Mouse (Mus musculus) heart, postnatal 0 days (tissue): ENCODE data around the gene Rad23a.

Source experiments
- CTCF ChIP-seq: IDR thresholded peaks from 2 replicates; pipeline ENCODE4 v1.5.1; 2016; ENCODE audit warnings: antibody characterized with exemption, control low read depth, low read depth
- EP300 ChIP-seq: IDR thresholded peaks from 2 replicates; pipeline ENCODE4 v1.6.1; 2016; ENCODE audit warnings: antibody characterized with exemption, low read depth

DNA sequence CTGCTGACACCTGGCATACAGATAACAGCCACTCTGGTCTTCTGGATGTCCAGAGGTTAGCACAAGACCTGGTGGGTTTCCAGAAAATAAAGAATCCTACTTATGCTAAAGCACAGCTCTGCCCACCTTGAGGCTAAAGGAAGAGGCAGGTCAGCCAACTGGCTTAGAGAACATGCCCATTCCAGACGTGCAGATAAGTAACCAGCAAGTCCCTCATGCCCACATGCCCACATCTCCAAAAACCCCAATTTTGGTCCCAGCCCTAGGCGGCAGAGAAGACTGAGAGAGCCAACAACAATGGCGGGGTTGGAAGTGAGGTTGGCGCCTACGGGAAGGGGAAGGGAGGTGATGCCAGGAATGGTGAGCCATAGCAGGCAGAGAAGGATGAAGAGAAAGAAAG is 51.1 kb downstream of the Rad23a start:
- TF ChIP-seq CTCF: no peak
- TF ChIP-seq EP300: no peak
